Mouse (Mus musculus) myocyte (in vitro differentiated cells): Measurements from ENCODE around the gene Grtp1. TPM values are rescaled to one million over a fixed set of nuclear protein-coding genes. Genes with fewer than 3 reads are reported as not detected.

Experiments
- H3K27me3 ChIP-seq: one replicate; pipeline ENCODE4 v1.6.1; 2011; ENCODE audit not compliant: control insufficient read depth, insufficient read depth, insufficient read length
- H3K36me3 ChIP-seq: one replicate; pipeline ENCODE4 v1.6.1; 2011; ENCODE audit not compliant: control insufficient read depth, insufficient read depth
- H3K4me2 ChIP-seq: one replicate; pipeline ENCODE4 v1.6.1; 2011; ENCODE audit warnings: low read depth, control low read depth
- H3K4me3 ChIP-seq: one replicate; pipeline ENCODE4 v1.5.1; 2011; ENCODE audit warnings: mild to moderate bottlenecking, control low read depth, moderate library complexity
- H3K79me2 ChIP-seq: one replicate; pipeline ENCODE4 v1.6.1; 2011; ENCODE audit not compliant: control insufficient read depth, insufficient read depth
- H3ac ChIP-seq: one replicate; pipeline ENCODE4 v1.6.1; 2011; ENCODE audit not compliant: control insufficient read depth, insufficient read length
- CEBPB ChIP-seq: IDR thresholded peaks from 2 replicates; pipeline ENCODE4 v1.6.1; 2011; ENCODE audit warnings: mild to moderate bottlenecking, moderate library complexity; ENCODE audit not compliant: poor library complexity, insufficient read depth, severe bottlenecking
- E2F4 ChIP-seq: IDR thresholded peaks from one replicate; pipeline ENCODE4 v1.6.1; 2011; ENCODE audit warnings: mild to moderate bottlenecking, control low read depth, moderate library complexity; ENCODE audit not compliant: insufficient read depth
- MAX ChIP-seq: IDR thresholded peaks from one replicate; pipeline ENCODE4 v1.6.1; 2011; ENCODE audit warnings: low read depth, mild to moderate bottlenecking, control low read depth
- MYOD1 ChIP-seq, 3 experiments: IDR thresholded peaks; one replicate each; pipeline ENCODE4 v1.6.1; 2011; ENCODE audit warnings: control low read depth in 2 of 3, low read depth in 2 of 3, mild to moderate bottlenecking in 2 of 3, moderate library complexity in 1 of 3; ENCODE audit not compliant: insufficient read length in 2 of 3, control insufficient read depth in 1 of 3
- MYOG ChIP-seq, 3 experiments: IDR thresholded peaks; one replicate each; pipeline ENCODE4 v1.6.1; 2011; ENCODE audit warnings: control low read depth in 2 of 3, low read depth in 2 of 3, mild to moderate bottlenecking in 2 of 3; ENCODE audit not compliant: insufficient read length in 2 of 3, control insufficient read depth in 1 of 3, insufficient read depth in 1 of 3
- POLR2A ChIP-seq: IDR thresholded peaks from one replicate; pipeline ENCODE4 v1.6.1; 2011; ENCODE audit warnings: low read depth, mild to moderate bottlenecking, control low read depth, moderate library complexity; ENCODE audit not compliant: insufficient read length
- POLR2AphosphoS2 ChIP-seq: IDR thresholded peaks from one replicate; pipeline ENCODE4 v1.6.1; 2011; ENCODE audit warnings: low read depth, control low read depth; ENCODE audit not compliant: insufficient read length
- REST ChIP-seq: IDR thresholded peaks from one replicate; pipeline ENCODE4 v1.6.1; 2011; ENCODE audit warnings: mild to moderate bottlenecking, control low read depth, moderate library complexity; ENCODE audit not compliant: insufficient read depth, insufficient read length
- SRF ChIP-seq: IDR thresholded peaks from one replicate; pipeline ENCODE4 v1.6.1; 2011; ENCODE audit warnings: low read depth; ENCODE audit not compliant: control insufficient read depth, insufficient read length
- TCF12 ChIP-seq: IDR thresholded peaks from one replicate; pipeline ENCODE4 v1.6.1; 2011; ENCODE audit warnings: mild to moderate bottlenecking, control low read depth; ENCODE audit not compliant: poor library complexity, insufficient read depth, severe bottlenecking
- TCF3 ChIP-seq: IDR thresholded peaks from one replicate; pipeline ENCODE4 v1.6.1; 2011; ENCODE audit warnings: low read depth, control low read depth; ENCODE audit not compliant: insufficient read length
- USF1 ChIP-seq: IDR thresholded peaks from one replicate; pipeline ENCODE4 v1.6.1; 2011; ENCODE audit warnings: low read depth, mild to moderate bottlenecking, control low read depth, moderate library complexity
- polyA plus RNA-seq: library from polyadenylated mRNA; unstranded; fragments of >200 nt; fragmentation: generic; extraction: Trizol; gene quantifications from one replicate; pipeline ENCODE4 v1.2.1, GENCODE M21; 2012; ENCODE audit warnings: missing spikeins

The Grtp1 gene
- polyA plus RNA-seq, 1 experiment = 34.4 TPM

DNA sequence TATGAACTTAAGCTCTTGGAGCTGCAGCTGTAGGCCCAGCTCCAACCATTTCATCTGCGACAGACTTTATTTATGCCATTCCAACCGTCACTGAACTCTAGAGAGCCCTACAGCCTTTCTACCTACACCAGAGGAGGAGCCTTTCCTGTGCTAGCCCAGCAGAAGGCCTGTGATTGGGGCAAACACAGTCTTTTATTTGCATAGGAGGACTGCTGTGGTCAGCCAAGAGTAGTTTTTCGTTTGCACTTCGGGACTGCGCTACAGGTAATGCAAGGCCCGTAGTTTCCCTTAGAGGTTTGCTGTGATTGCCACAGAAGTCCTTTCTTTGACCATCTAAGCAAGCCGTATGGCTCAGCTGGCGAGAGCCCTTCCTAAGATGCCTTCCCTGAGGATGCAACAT lies 16.0 kb upstream of the Grtp1 start:
- no peak overlapping the region for H3K4me3 ChIP-seq
- TF ChIP-seq E2F4 (no peak), USF1 (no peak), MAX (no peak), SRF (no peak), MYOG (IDR thresholded peaks at IDR 0.05; ENCODE audit: control insufficient read depth in 1 of 3, insufficient read depth in 1 of 3, insufficient read length in 2 of 3, low read depth in 2 of 3) (no peak), MYOD1 (IDR thresholded peaks at IDR 0.05; ENCODE audit: control insufficient read depth in 1 of 3, insufficient read length in 2 of 3, low read depth in 2 of 3) (no peak), TCF3 (no peak)

DNA sequence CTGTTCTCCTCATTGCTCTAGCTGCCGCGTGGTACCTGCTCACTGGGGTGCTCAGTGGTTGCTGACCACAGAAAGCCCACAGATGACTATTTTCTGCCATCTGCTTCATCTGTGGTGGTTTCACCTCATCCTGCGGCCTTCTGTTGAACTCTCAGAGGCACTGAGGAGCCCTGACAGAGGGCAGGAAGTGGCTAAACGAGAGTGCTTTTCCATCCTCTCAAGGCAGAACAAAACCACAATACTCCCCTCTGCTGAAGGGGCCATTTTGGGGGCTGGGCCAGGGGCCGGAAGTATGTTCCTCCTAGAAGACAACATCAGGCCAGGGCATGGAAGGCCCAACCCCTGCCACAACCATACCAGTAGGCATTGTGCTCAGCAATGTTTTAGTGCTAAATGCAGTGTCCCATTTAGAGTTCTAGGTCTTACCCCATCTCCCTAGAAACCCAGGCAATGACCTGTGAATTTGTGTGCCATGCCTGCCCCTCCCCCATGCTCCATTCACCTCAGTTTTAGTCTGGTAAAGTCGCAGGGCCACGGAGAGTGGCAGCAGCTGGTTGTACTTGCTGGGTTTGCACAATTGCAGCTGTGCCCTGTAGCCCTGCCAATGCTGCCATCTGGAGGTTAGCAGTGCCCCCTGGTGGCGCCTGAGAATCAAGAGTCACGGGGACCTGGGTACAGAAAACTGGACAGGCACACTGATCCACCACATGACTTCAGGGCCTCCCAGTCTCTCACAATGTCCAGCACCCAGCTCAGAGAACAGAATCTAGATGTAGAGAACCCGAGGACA lies 13.3 kb upstream of the Grtp1 start:
- H3ac ChIP-seq = no peak overlapping the region
- peak; percentile 55 for TF ChIP-seq USF1
- peak; percentile 97 to 99 (median 98) for TF ChIP-seq MYOD1 (IDR thresholded peaks at IDR 0.05; ENCODE audit: control insufficient read depth in 1 of 3, insufficient read length in 2 of 3, low read depth in 2 of 3)
- peak; percentile 84 for TF ChIP-seq TCF12
- TF ChIP-seq MYOG (IDR thresholded peaks at IDR 0.05; ENCODE audit: control insufficient read depth in 1 of 3, insufficient read depth in 1 of 3, insufficient read length in 2 of 3, low read depth in 2 of 3) = peak; percentile 98 to 100 (median 98)
- no peak for TF ChIP-seq REST
- peak; percentile 28 for TF ChIP-seq POLR2A
- TF ChIP-seq CEBPB = peak; percentile 73
- TF ChIP-seq TCF3 = peak; percentile 98
- TF ChIP-seq MAX = no peak
- TF ChIP-seq SRF = no peak
- no peak for TF ChIP-seq E2F4
- no peak for TF ChIP-seq POLR2AphosphoS2
- no peak overlapping the region for H3K4me3 ChIP-seq
- H3K27me3 ChIP-seq = no peaks in the 10 kb centered on the region
- peak overlapping the region; percentile 68 for H3K4me2 ChIP-seq
- no peaks in the 10 kb centered on the region for H3K36me3 ChIP-seq
- H3K79me2 ChIP-seq = no peaks in the 10 kb centered on the region

More for the DNA sequence above, 16.0 kb upstream of the Grtp1 start:
- Histone ChIP-seq H3K4me2 (no peak overlapping the region), H3K27me3 (no peaks in the 10 kb centered on the region), H3K79me2 (no peaks in the 10 kb centered on the region), H3K36me3 (no peaks in the 10 kb centered on the region), H3ac (no peak overlapping the region)

DNA sequence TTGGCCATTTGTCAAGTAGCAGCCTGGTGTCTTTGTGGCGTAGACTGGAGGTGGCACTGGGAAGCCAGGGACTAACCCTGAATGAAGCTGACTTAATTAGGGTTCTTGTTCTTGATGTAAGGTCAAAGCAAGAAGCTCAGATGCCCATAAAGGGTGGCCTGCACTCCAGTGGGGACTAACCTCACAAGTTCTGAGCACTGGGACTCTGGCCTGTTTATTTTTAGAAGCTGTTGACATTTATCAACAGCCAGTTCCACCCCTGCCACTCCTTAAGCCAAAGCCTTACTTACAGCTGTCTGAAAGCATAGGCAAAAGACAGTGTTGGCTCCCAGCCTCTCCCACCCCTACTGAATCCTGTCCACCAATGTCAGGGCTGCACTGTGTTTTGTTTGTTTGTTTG lies 9.3 kb upstream of the Grtp1 start:
- no peak for TF ChIP-seq TCF12
- no peak for TF ChIP-seq POLR2A
- TF ChIP-seq SRF = peak; percentile 21
- no peak for TF ChIP-seq USF1
- peak; percentile 24 to 76 (median 62) for TF ChIP-seq MYOD1 (IDR thresholded peaks at IDR 0.05; ENCODE audit: control insufficient read depth in 1 of 3, insufficient read length in 2 of 3, low read depth in 2 of 3)
- no peak for TF ChIP-seq REST
- no peak for TF ChIP-seq CEBPB
- no peak for TF ChIP-seq POLR2AphosphoS2
- TF ChIP-seq TCF3 = peak; percentile 17
- peak in 2 of 3 experiments; percentile 62 to 74 for TF ChIP-seq MYOG (IDR thresholded peaks at IDR 0.05; ENCODE audit: control insufficient read depth in 1 of 3, insufficient read depth in 1 of 3, insufficient read length in 2 of 3, low read depth in 2 of 3)
- no peak for TF ChIP-seq E2F4
- TF ChIP-seq MAX = no peak
- Histone ChIP-seq H3K4me2 (peak overlapping the region; percentile 19), H3K4me3 (no peak overlapping the region), H3K36me3 (no peaks in the 10 kb centered on the region), H3ac (no peak overlapping the region), H3K27me3 (no peaks in the 10 kb centered on the region), H3K79me2 (no peaks in the 10 kb centered on the region)

DNA sequence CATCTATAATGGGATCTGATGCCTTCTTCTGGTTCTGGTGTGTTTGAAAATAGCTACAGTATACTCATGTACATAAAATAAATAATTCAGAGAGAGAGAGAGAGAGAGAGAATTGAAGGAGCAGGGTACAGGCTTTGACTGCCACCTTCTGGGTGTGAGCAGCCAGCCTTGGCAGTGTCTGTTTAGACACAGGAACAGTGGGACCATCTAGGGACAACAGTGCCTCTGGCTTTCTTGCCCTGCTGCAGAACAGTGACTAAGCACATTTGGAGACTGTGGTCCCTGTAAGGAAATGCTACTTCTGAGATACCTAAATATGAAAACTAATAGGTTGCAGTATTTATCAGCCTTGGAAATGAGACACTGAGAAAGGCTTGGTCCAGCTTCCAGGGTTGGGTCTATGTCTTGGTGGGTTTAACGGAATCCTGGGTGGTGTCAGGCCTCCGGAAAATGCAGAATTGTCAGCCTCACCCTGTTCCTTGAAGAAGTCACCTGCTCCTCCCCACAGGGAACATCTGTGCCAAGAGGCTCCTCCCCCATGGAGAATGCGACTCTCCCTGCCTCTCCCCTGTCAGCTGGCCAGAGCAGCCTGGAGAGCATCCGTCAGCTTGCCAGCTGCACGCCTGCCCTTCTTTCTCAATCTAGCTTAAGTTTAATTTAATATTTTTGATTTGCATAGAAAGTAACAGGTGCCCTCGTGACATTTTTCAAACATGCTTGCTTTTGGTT lies 8.4 kb upstream of the Grtp1 start:
- Histone ChIP-seq H3K4me3 (no peak overlapping the region), H3K4me2 (peak overlapping the region; percentile 19), H3ac (no peak overlapping the region), H3K27me3 (no peaks in the 10 kb centered on the region), H3K79me2 (no peaks in the 10 kb centered on the region), H3K36me3 (no peaks in the 10 kb centered on the region)
- TF ChIP-seq TCF12 = peak; percentile 92
- TF ChIP-seq REST = no peak
- TF ChIP-seq SRF = no peak
- TF ChIP-seq MAX = no peak
- peak; percentile 33 to 97 (median 84) for TF ChIP-seq MYOD1 (IDR thresholded peaks at IDR 0.05; ENCODE audit: control insufficient read depth in 1 of 3, insufficient read length in 2 of 3, low read depth in 2 of 3)
- peak; percentile 93 for TF ChIP-seq TCF3
- no peak for TF ChIP-seq USF1
- no peak for TF ChIP-seq E2F4
- no peak for TF ChIP-seq POLR2A
- peak; percentile 92 to 99 (median 96) for TF ChIP-seq MYOG (IDR thresholded peaks at IDR 0.05; ENCODE audit: control insufficient read depth in 1 of 3, insufficient read depth in 1 of 3, insufficient read length in 2 of 3, low read depth in 2 of 3)
- no peak for TF ChIP-seq POLR2AphosphoS2
- TF ChIP-seq CEBPB = peak; percentile 18; the same call in 1 of the 2 replicates
